Mouse (Mus musculus): ENCODE measurements around the gene Phf24.

Phf24 gene

GRCm38 (mm10) chr4:42916617-42917401, at the start of gene Phf24:
TSS of gene Phf24 (plus strand) at chr4:42916660.
- peak; percentile 18 for DNase-seq (ENCODE audit: low spot score)

- no peak for DNase-seq (ENCODE audit: low spot score)
Observed at GRCm38 (mm10) chr4:42867390-42867789, 49.1 kb upstream of the Phf24 start.

GRCm38 (mm10) chr4:42868193-42868592, 48.3 kb upstream of the Phf24 start:
- DNase-seq (ENCODE audit: low spot score), result no peak

- no peak for DNase-seq (ENCODE audit: low spot score)
Observed at GRCm38 (mm10) chr4:42870748-42871147, 45.7 kb upstream of the Phf24 start.

- DNase-seq (ENCODE audit: low spot score), result no peak
Observed at GRCm38 (mm10) chr4:42872151-42872550, 44.3 kb upstream of the Phf24 start.

GRCm38 (mm10) chr4:42872746-42873435, 43.6 kb upstream of the Phf24 start:
- DNase-seq (ENCODE audit: low spot score), result peak; percentile 29

GRCm38 (mm10) chr4:42874134-42874533, 42.3 kb upstream of the Phf24 start, which contains the start of gene Fam205c:
TSS of gene Fam205c (minus strand) at chr4:42874234.
- DNase-seq (ENCODE audit: low spot score), result no peak

GRCm38 (mm10) chr4:42876586-42877291, 39.7 kb upstream of the Phf24 start:
- DNase-seq (ENCODE audit: low spot score), result no peak

GRCm38 (mm10) chr4:42877657-42878056, 38.8 kb upstream of the Phf24 start:
- no peak for DNase-seq (ENCODE audit: low spot score)

GRCm38 (mm10) chr4:42879829-42880676, 36.4 kb upstream of the Phf24 start:
- no peak for DNase-seq (ENCODE audit: low spot score)

GRCm38 (mm10) chr4:42880677-42880948, 35.8 kb upstream of the Phf24 start:
- DNase-seq (ENCODE audit: low spot score), result no peak

GRCm38 (mm10) chr4:42886926-42887325, 29.5 kb upstream of the Phf24 start:
- DNase-seq (ENCODE audit: low spot score), result no peak

GRCm38 (mm10) chr4:42888806-42889205, 27.7 kb upstream of the Phf24 start:
- no peak for DNase-seq (ENCODE audit: low spot score)

- no peak for DNase-seq (ENCODE audit: low spot score)
Observed at GRCm38 (mm10) chr4:42891176-42891575, 25.3 kb upstream of the Phf24 start.

GRCm38 (mm10) chr4:42895118-42895517, 21.3 kb upstream of the Phf24 start:
- no peak for DNase-seq (ENCODE audit: low spot score)

GRCm38 (mm10) chr4:42898914-42899313, 17.5 kb upstream of the Phf24 start:
- DNase-seq (ENCODE audit: low spot score), result no peak

GRCm38 (mm10) chr4:42900878-42901277, 15.6 kb upstream of the Phf24 start:
- DNase-seq (ENCODE audit: low spot score), result no peak

- DNase-seq (ENCODE audit: low spot score), result peak; percentile 16
Observed at GRCm38 (mm10) chr4:42902174-42902573, 14.3 kb upstream of the Phf24 start.

- DNase-seq (ENCODE audit: low spot score), result no peak
Observed at GRCm38 (mm10) chr4:42902730-42903129, 13.7 kb upstream of the Phf24 start.

GRCm38 (mm10) chr4:42903942-42904341, 12.5 kb upstream of the Phf24 start:
- no peak for DNase-seq (ENCODE audit: low spot score)

- DNase-seq (ENCODE audit: low spot score), result no peak
Observed at GRCm38 (mm10) chr4:42904523-42904922, 11.9 kb upstream of the Phf24 start.

- no peak for DNase-seq (ENCODE audit: low spot score)
Observed at GRCm38 (mm10) chr4:42904966-42905365, 11.5 kb upstream of the Phf24 start.
